Mouse (Mus musculus): ENCODE data around the gene Srgap3. TPM values are rescaled to one million over a fixed set of nuclear protein-coding genes. Genes with fewer than 3 reads are reported as not detected.

The Srgap3 gene
- polyA plus RNA-seq, 1 experiment from 2014 or later = 11.0 TPM

DNA sequence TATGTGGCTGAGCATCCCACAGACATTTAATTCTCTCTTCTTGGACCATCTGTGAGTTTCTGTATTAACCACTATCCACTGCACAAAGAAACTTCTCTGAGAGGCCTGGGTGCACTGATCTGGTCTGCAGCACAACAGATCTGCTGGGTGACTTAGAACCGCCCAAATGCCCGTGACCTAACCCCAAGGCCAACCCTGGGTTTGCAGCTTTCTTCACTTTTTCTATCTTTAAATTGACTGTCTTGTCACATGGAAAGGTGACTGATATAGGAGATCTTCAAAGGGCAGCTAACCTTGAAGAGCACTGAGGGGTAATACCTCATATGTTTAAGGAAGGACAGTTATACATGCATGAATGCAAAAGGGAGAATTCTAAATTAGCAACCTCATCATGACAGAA, 30.8 kb downstream of the Srgap3 start:
- Histone ChIP-seq H3K36me3 (replicated peaks; ENCODE audit: control insufficient read depth, insufficient read depth, low read depth, low read length) (no peaks in the 10 kb centered on the region), H3K27me3 (ENCODE audit: control insufficient read depth, insufficient read depth, low read length) (no peaks in the 10 kb centered on the region), H3K9me3 (replicated peaks; ENCODE audit: control insufficient read depth, low read length) (no peaks in the 10 kb centered on the region), H3K4me3 (ENCODE audit: low read depth, low read length) (no peak overlapping the region), H3K4me2 (ENCODE audit: low read depth, low read length) (no peak overlapping the region), H3K4me1 (ENCODE audit: control insufficient read depth, insufficient read depth, low read length) (no peaks in the 10 kb centered on the region), H3K27ac (replicated peaks; ENCODE audit: low read depth, low read length) (no peak overlapping the region), H3K9ac (replicated peaks; ENCODE audit: low read length) (no peak overlapping the region)
- no peak for ATAC-seq (replicated peaks; ENCODE audit: insufficient number of reproducible peaks, low FRiP score, low TSS enrichment, low read depth)
- 94% methylated on average over 2 of the region's 2 CpGs for WGBS
- DNase-seq (ENCODE audit: low spot score) = no peak

DNA sequence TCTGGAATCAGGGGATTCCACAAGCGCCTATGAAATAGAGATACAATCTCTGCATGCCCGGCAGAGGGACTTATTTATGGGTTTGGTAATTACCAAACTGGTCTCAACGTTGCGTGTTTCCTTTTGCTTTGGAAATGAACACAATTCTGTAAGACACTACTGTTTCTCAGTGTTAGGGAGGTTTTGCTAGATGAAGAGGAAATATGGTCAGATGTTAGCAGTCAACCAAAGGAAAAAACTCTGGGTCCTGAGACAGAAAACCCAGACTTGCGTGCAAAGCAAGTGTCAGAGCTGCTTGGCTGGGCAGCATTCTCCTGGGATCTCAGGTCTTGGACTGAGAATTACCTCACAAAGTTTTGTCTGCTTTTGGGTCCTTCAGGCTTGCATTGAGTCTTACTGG, 34.5 kb downstream of the Srgap3 start:
- H3K9ac ChIP-seq (replicated peaks; ENCODE audit: low read length) = no peak overlapping the region
- H3K4me3 ChIP-seq (ENCODE audit: low read depth, low read length) = no peak overlapping the region
- H3K9me3 ChIP-seq (replicated peaks; ENCODE audit: control insufficient read depth, low read length) = no peaks in the 10 kb centered on the region
- DNase-seq (ENCODE audit: low spot score) (no peak), ATAC-seq (replicated peaks; ENCODE audit: insufficient number of reproducible peaks, low FRiP score, low TSS enrichment, low read depth) (no peak)
- H3K4me1 ChIP-seq (ENCODE audit: control insufficient read depth, insufficient read depth, low read length) = no peaks in the 10 kb centered on the region
- H3K4me2 ChIP-seq (ENCODE audit: low read depth, low read length) = no peak overlapping the region
- no peaks in the 10 kb centered on the region for H3K27me3 ChIP-seq (ENCODE audit: control insufficient read depth, insufficient read depth, low read length)
- 92% methylated on average over 5 of the region's 5 CpGs for WGBS
- no peaks in the 10 kb centered on the region for H3K36me3 ChIP-seq (replicated peaks; ENCODE audit: control insufficient read depth, insufficient read depth, low read depth, low read length)
- no peak overlapping the region for H3K27ac ChIP-seq (replicated peaks; ENCODE audit: low read depth, low read length)

DNA sequence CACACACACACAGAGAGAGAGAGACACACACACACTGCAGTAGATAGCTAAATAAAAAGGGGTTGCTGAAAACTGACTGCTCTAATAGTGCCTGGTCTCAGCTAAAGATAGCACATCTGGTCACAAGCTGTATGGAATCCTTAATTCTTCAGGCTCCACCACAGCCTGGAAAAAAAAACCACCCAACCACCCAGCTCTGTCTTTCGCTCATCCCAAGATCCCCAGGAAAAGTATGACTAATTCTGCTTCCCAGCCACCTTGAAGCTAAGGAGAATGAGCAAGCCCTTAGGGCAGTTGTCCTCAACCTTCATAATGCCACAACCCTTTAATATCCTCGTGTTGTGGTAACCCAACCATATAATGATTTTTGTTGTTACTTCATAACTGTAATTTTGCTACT, 37.4 kb downstream of the Srgap3 start:
- 73% methylated on average over 2 of the region's 2 CpGs for WGBS
- Histone ChIP-seq H3K4me1 (ENCODE audit: control insufficient read depth, insufficient read depth, low read length) (no peaks in the 10 kb centered on the region), H3K27ac (replicated peaks; ENCODE audit: low read depth, low read length) (no peak overlapping the region), H3K36me3 (replicated peaks; ENCODE audit: control insufficient read depth, insufficient read depth, low read depth, low read length) (no peaks in the 10 kb centered on the region), H3K27me3 (ENCODE audit: control insufficient read depth, insufficient read depth, low read length) (no peaks in the 10 kb centered on the region), H3K9ac (replicated peaks; ENCODE audit: low read length) (no peak overlapping the region), H3K4me3 (ENCODE audit: low read depth, low read length) (no peak overlapping the region), H3K4me2 (ENCODE audit: low read depth, low read length) (no peak overlapping the region), H3K9me3 (replicated peaks; ENCODE audit: control insufficient read depth, low read length) (no peaks in the 10 kb centered on the region)
- 0 out of 2 replicates have a peak, but pooled peaks have one; percentile 14 for ATAC-seq (replicated peaks; ENCODE audit: insufficient number of reproducible peaks, low FRiP score, low TSS enrichment, low read depth)
- no peak for DNase-seq (ENCODE audit: low spot score)

DNA sequence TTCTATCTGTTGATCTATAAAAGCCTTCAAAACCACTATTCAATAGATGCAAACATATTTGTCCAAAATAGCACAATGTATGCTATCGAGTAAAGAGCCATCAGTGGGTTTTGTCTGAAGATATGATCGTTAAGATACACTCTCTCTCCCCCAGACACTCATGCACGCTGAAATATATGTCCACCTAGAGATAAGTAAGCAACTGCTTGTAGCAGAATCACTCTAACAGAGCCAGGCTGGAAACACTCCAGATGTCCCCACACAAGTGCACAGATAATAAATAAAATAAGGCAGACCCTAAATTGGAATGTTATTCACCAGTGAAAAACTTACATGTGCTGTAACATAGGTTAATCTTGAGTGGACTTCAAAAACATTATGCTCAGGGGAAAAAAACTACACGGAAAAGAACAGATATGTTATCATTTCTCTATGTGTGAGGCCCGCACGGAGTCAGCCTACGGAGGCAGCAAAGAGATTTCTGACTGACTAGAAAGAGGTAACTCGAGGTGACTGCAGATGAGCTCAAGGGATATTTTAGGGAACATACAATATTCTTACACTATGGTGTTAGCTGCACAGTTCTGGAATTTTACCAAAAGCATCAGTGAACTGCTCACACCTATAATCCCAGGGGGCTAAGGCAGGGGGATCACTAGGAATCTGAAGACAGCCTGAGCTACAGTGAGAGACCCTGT, 39.0 kb downstream of the Srgap3 start:
- ATAC-seq (replicated peaks; ENCODE audit: insufficient number of reproducible peaks, low FRiP score, low TSS enrichment, low read depth) = no peak
- WGBS = 86% methylated on average over 8 of the region's 8 CpGs
- H3K36me3 ChIP-seq (replicated peaks; ENCODE audit: control insufficient read depth, insufficient read depth, low read depth, low read length) = no peaks in the 10 kb centered on the region

DNA sequence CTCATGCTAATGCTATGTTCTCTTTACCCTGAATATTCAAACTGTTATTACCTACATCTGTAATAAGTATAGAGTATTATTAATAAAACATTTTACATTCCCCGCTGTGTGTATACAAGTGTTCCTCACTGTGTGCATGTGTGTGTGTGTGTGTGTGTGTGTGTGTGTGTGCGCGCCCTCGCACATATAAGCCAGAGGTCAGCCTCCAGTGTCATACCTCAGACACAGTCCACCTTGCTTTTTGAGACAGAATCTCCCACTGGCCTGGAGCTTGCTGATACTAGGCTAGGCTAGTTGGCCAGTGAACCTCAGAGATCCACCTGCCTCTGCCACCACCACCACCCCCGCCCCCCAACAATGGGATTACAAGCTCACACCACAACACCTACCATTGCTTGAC, 43.3 kb downstream of the Srgap3 start:
- H3K9ac ChIP-seq (replicated peaks; ENCODE audit: low read length) = no peak overlapping the region

More for the DNA sequence above, 39.0 kb downstream of the Srgap3 start:
- no peak overlapping the region for H3K4me3 ChIP-seq (ENCODE audit: low read depth, low read length)
- no peaks in the 10 kb centered on the region for H3K4me1 ChIP-seq (ENCODE audit: control insufficient read depth, insufficient read depth, low read length)
- no peak overlapping the region for H3K27ac ChIP-seq (replicated peaks; ENCODE audit: low read depth, low read length)
- DNase-seq (ENCODE audit: low spot score) = no peak
- no peaks in the 10 kb centered on the region for H3K9me3 ChIP-seq (replicated peaks; ENCODE audit: control insufficient read depth, low read length)
- H3K9ac ChIP-seq (replicated peaks; ENCODE audit: low read length) = no peak overlapping the region
- no peak overlapping the region for H3K4me2 ChIP-seq (ENCODE audit: low read depth, low read length)
- no peaks in the 10 kb centered on the region for H3K27me3 ChIP-seq (ENCODE audit: control insufficient read depth, insufficient read depth, low read length)

DNA sequence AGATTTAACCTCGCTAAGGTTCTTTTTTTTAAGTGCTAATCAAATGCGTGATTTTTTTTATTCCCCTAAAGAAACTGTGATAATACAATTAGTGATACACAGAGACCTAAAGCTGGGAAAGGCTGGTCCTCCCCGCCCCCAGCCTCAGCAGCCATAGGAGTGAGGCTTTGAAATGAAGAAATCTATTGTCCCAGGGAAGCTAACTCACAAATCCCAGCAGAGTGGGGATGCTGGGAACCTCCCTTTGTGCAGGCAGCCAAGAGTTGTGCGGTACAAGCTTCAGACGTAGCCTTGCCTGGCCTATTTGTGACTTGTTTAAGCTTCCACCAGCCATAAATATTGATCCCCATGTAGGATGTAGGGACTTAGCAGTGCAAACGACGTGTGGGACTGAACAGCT, 43.8 kb downstream of the Srgap3 start:
- Histone ChIP-seq H3K4me1 (ENCODE audit: control insufficient read depth, insufficient read depth, low read length) (no peaks in the 10 kb centered on the region), H3K36me3 (replicated peaks; ENCODE audit: control insufficient read depth, insufficient read depth, low read depth, low read length) (no peaks in the 10 kb centered on the region), H3K9ac (replicated peaks; ENCODE audit: low read length) (no peak overlapping the region), H3K4me2 (ENCODE audit: low read depth, low read length) (no peak overlapping the region), H3K4me3 (ENCODE audit: low read depth, low read length) (no peak overlapping the region), H3K9me3 (replicated peaks; ENCODE audit: control insufficient read depth, low read length) (no peaks in the 10 kb centered on the region), H3K27ac (replicated peaks; ENCODE audit: low read depth, low read length) (no peak overlapping the region; the same call in 1 of the 2 replicates), H3K27me3 (ENCODE audit: control insufficient read depth, insufficient read depth, low read length) (no peaks in the 10 kb centered on the region)
- DNase-seq (ENCODE audit: low spot score) = peak; percentile 17
- 12% methylated on average over 7 of the region's 7 CpGs for WGBS
- ATAC-seq (replicated peaks; ENCODE audit: insufficient number of reproducible peaks, low FRiP score, low TSS enrichment, low read depth) = peak; percentile 68; the same call in 1 of the 2 replicates

More for the DNA sequence above, 43.3 kb downstream of the Srgap3 start:
- H3K9me3 ChIP-seq (replicated peaks; ENCODE audit: control insufficient read depth, low read length) = no peaks in the 10 kb centered on the region
- H3K27me3 ChIP-seq (ENCODE audit: control insufficient read depth, insufficient read depth, low read length) = no peaks in the 10 kb centered on the region
- H3K4me2 ChIP-seq (ENCODE audit: low read depth, low read length) = no peak overlapping the region
- no peak overlapping the region for H3K4me3 ChIP-seq (ENCODE audit: low read depth, low read length)
- 95% methylated on average over 5 of the region's 5 CpGs for WGBS
- no peak for DNase-seq (ENCODE audit: low spot score)
- ATAC-seq (replicated peaks; ENCODE audit: insufficient number of reproducible peaks, low FRiP score, low TSS enrichment, low read depth) = peak; percentile 52; the same call in 1 of the 2 replicates
- H3K4me1 ChIP-seq (ENCODE audit: control insufficient read depth, insufficient read depth, low read length) = no peaks in the 10 kb centered on the region
- H3K27ac ChIP-seq (replicated peaks; ENCODE audit: low read depth, low read length) = no peak overlapping the region
- no peaks in the 10 kb centered on the region for H3K36me3 ChIP-seq (replicated peaks; ENCODE audit: control insufficient read depth, insufficient read depth, low read depth, low read length)

DNA sequence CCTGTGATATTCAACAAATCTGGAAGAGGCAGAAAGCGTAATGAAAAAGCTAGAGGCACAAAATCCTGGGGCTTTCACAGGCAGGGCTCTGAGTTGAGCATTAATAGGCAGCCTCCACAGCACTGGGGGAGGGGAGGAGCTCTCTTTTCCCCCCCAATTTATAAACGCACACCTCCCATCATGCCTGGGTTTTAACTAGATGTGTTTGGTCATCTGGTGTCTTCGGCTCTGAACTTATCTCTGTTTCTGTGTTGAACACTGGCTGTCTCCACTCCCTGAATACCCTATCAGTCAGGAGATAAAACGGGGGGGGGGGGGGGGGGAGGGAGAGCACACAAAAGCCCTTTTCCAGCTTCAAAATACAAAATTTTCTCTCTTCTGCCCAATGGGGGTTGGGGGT, 44.3 kb downstream of the Srgap3 start:
- no peak overlapping the region for H3K4me3 ChIP-seq (ENCODE audit: low read depth, low read length)
- no peaks in the 10 kb centered on the region for H3K9me3 ChIP-seq (replicated peaks; ENCODE audit: control insufficient read depth, low read length)
- H3K4me2 ChIP-seq (ENCODE audit: low read depth, low read length) = no peak overlapping the region
- WGBS = 16% methylated on average over 4 of the region's 4 CpGs
- DNase-seq (ENCODE audit: low spot score) (peak; percentile 4), ATAC-seq (replicated peaks; ENCODE audit: insufficient number of reproducible peaks, low FRiP score, low TSS enrichment, low read depth) (0 out of 2 replicates have a peak, but pooled peaks have one; percentile 19)
- no peaks in the 10 kb centered on the region for H3K4me1 ChIP-seq (ENCODE audit: control insufficient read depth, insufficient read depth, low read length)
- H3K36me3 ChIP-seq (replicated peaks; ENCODE audit: control insufficient read depth, insufficient read depth, low read depth, low read length) = no peaks in the 10 kb centered on the region
- no peak overlapping the region; the same call in 1 of the 2 replicates for H3K9ac ChIP-seq (replicated peaks; ENCODE audit: low read length)
- H3K27ac ChIP-seq (replicated peaks; ENCODE audit: low read depth, low read length) = no peak overlapping the region
- no peaks in the 10 kb centered on the region for H3K27me3 ChIP-seq (ENCODE audit: control insufficient read depth, insufficient read depth, low read length)

DNA sequence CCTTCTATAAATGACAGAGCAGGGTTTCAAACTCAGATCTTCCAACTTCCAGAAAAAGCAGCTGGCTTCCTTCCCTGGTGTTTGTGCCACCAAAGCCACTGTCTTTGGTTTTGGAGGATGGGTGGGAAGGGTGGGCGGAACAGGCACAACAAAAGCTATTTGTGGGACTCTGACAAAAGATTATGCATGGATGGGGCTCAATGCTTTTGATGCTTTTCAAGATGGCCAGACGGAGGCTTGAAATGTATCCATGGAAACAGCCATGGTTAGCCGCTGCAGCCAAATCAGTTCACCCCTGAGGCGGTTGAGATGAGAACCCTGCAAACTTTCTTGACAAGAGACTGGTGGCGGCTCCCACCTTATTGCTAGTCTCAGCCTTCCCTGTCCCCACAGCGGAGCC, 46.8 kb downstream of the Srgap3 start:
- Histone ChIP-seq H3K27me3 (ENCODE audit: control insufficient read depth, insufficient read depth, low read length) (no peaks in the 10 kb centered on the region), H3K27ac (replicated peaks; ENCODE audit: low read depth, low read length) (no peak overlapping the region), H3K9me3 (replicated peaks; ENCODE audit: control insufficient read depth, low read length) (no peaks in the 10 kb centered on the region), H3K4me3 (ENCODE audit: low read depth, low read length) (no peak overlapping the region), H3K4me1 (ENCODE audit: control insufficient read depth, insufficient read depth, low read length) (no peaks in the 10 kb centered on the region), H3K9ac (replicated peaks; ENCODE audit: low read length) (no peak overlapping the region), H3K4me2 (ENCODE audit: low read depth, low read length) (no peak overlapping the region), H3K36me3 (replicated peaks; ENCODE audit: control insufficient read depth, insufficient read depth, low read depth, low read length) (no peaks in the 10 kb centered on the region)
- DNase-seq (ENCODE audit: low spot score) = peak; percentile 44
- peak; percentile 31; the same call in 1 of the 2 replicates for ATAC-seq (replicated peaks; ENCODE audit: insufficient number of reproducible peaks, low FRiP score, low TSS enrichment, low read depth)
- 48% methylated on average over 6 of the region's 6 CpGs for WGBS
